Mouse (Mus musculus) adrenal gland, postnatal 25 days (tissue): ENCODE data around the gene Kiss1r. TPM values are rescaled to one million over a fixed set of nuclear protein-coding genes. Genes with fewer than 3 reads are reported as not detected.

ENCODE experiments used
- DNase-seq: peaks from one replicate; pipeline ENCODE4 v3.0.0; 2021; ENCODE audit warnings: mixed read lengths
- total RNA-seq: library from RNA; stranded (reverse); gene quantifications from 2 replicates; pipeline ENCODE4 v1.2.3, GENCODE M21; 2021

Gene Kiss1r
- total RNA-seq, 1 experiment from 2014 or later: 2.3 TPM

- no peak for DNase-seq
Observed at GRCm38 (mm10) chr10:79897316-79898245, 19.2 kb upstream of the Kiss1r start.

- DNase-seq: no peak
Observed at GRCm38 (mm10) chr10:79900951-79901410, 15.8 kb upstream of the Kiss1r start.

GRCm38 (mm10) chr10:79906712-79907111 is 10.1 kb upstream of the Kiss1r start:
- no peak for DNase-seq

GRCm38 (mm10) chr10:79907415-79907814 is 9.4 kb upstream of the Kiss1r start:
- DNase-seq: no peak

DNA sequence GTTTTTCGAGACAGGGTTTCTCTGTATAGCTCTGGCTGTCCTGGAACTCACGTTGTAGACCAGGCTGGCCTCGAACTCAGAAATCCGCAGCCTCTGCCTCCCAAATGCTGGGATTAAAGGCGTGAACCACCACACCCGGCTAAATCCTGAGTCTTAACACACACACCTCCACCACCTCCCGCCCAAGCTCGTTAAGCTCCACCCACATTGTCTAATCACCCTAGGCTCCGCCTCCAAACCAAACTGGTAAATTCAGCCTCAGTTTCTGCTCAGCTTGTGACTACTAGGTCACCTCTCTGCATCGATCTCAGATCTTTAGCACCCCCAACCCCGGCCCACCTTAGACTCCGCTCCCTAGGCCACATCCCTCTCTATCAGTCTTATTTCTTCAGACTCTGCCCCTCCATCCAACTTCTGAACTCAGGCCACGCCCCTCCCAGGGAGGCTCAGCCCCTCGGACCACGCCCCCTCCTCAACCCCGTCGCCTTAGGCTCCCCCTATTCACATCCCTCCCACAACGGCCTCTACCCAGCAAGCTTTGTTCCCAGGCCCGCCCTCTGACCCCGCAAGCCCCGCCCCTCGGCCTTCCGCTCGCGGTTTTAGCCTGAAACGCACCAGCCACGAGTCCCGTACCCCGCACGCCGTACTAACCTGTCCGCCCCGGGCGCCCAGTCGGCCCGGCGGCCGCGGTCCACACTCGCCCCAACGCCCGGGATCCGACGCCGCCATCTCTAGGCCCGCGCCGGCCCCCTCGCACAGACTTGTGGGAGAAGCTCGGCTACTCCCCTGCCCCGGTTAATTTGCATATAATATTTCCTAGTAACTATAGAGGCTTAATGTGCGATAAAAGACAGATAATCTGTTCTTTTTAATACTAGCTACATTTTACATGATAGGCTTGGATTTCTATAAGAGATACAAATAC is 8.3 kb upstream of the Kiss1r start, which contains the start of gene Med16:
TSS of gene Med16 (minus strand) at position 757 of the 925 bp plus-strand sequence.
- DNase-seq: peak; percentile 94

DNA sequence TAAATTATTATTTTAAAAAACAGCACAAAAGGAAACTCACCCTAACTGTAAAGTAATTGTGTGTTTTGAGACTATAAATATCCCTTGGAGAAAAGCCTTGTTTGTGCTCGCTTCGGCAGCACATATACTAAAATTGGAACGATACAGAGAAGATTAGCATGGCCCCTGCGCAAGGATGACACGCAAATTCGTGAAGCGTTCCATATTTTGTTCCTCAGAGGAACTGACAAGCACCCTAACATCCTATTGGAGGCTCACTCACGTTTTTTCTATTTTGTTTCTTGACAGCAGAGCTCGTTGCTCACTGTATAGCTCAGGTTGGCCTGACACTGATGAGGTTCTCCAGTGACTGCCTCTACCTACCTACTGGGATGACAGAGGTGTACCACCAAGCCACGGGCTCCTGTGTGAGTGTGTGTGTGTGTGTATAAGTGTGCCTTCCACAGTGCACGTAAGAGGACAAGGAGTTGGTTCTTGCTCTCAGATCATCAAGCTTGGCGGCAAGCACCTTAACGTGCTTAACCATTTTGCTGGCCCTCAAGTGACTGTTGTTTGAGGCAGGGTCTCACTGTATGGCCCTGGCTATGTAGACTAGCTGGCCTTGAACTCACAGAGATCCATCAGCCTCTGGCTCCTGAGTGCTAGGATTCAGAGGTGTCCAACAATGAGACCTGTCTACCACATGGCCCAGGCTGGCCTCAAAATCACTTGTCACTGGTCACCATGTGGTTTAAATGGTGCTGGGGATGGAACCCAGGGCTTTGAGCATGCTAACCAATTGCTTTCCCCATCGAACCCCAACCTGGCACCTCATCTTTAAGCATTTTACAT is 7.5 kb upstream of the Kiss1r start:
- DNase-seq: no peak

GRCm38 (mm10) chr10:79910556-79910955 is 6.2 kb upstream of the Kiss1r start, which contains the start of gene Gm26602:
Gm26602 (plus strand) TSS chr10:79910856.
- no peak for DNase-seq

DNA sequence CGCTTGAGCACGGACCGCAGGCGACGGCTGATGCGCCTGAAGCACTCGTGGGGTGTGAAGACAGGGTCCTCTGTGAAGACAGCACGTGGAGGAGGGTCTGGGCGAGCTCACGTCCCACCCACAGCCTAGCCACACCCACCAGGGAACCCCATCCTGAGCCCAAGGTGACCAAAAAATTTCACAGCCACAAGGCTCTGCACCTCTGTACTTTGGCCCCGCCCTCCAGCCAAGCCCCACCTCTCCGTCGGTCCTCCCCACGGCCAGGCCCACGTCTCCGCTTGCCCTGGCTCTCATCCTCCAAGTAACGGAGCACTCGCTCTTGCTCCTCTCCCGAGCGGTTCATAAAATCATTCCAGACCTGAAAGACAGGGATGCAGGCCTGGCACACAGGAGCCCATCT is 4.4 kb upstream of the Kiss1r start:
- no peak for DNase-seq

DNA sequence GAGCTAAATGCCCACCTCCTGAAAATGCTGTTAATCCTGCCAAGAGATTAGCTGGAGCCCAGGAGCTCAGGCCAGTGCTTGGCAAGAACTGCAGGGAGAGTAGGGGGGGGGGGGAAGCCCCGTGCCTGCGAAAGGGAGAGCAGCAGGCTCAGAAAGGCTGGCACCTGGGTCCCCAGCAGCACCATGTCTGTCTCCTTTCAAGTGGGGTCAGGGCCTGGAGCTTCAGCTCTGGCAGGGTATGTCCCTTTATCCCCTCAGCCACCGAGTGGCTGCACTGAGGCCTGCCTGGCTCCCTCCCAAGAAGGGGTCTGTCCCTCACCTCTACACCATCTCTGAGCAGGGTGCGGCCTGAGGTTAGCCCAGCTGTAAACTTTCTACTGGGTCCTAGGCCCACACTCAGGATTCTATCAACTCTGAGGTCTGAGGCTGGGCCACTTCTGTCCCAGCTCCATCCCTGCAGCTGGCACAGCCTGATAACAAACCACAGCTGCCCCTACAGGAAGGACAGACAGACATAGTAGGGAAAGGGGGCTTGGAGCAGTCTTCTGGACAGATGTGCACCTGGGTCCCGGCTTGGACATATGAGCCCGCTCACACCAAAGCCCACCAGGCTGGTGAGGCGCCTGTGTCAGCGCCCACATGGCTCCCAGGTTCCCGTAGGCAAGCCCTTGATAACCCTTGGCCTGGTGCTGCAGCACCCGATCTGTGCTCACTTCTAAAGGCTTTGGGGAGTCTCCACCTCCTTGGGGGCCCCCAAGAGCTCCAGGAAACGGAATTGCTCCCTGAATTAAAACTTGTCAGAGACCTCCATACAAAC is 2.4 kb upstream of the Kiss1r start:
- DNase-seq: no peak

GRCm38 (mm10) chr10:79914948-79915596 is 1.7 kb upstream of the Kiss1r start:
- no peak for DNase-seq

- DNase-seq: no peak
Observed at GRCm38 (mm10) chr10:79916081-79916480, 690 bp upstream of the Kiss1r start.

- DNase-seq: no peak
Observed at GRCm38 (mm10) chr10:79917532-79918100, 845 bp downstream of the Kiss1r start.

GRCm38 (mm10) chr10:79918231-79919078 is 1.7 kb downstream of the Kiss1r start:
- DNase-seq: no peak

- DNase-seq: no peak
Observed at GRCm38 (mm10) chr10:79919251-79919849, 2.6 kb downstream of the Kiss1r start.

DNA sequence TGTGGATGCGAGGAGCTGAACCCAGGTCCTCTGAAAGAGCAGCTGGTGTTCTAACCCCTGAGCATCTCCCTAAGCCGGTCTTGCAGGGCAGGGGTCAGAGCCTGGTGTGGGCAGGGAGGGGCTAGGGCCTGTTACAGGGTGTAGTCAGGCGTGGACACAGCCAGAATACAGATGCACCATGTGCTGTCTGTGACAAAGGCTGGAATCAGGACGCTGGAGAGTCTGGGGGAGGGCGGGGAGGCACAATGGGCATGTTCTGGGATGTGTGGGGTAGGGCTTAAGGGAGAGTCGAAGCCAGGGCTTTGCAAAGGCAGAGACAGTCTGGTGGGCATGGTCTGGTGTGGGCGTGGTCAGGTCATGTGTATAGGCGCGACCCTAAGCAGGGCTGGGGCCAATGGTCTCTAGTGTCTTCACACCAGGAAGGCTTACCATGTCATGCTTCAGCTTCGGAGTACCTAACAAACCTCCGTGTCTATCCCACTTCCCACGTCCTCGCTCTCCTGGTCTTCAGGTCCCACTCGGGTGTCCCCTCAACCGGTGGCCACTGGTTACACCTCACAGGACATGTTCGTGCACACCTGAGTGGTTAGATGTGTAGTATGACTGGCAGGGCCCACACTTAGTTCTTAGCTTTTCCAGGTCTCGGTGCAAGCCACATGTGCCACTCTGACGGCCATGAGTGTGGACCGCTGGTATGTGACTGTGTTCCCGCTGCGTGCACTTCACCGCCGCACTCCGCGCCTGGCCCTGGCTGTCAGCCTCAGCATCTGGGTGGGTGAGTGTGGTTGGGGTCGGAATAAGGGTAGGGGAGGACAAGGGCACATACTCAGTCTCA is 3.5 kb downstream of the Kiss1r start:
- no peak for DNase-seq

DNA sequence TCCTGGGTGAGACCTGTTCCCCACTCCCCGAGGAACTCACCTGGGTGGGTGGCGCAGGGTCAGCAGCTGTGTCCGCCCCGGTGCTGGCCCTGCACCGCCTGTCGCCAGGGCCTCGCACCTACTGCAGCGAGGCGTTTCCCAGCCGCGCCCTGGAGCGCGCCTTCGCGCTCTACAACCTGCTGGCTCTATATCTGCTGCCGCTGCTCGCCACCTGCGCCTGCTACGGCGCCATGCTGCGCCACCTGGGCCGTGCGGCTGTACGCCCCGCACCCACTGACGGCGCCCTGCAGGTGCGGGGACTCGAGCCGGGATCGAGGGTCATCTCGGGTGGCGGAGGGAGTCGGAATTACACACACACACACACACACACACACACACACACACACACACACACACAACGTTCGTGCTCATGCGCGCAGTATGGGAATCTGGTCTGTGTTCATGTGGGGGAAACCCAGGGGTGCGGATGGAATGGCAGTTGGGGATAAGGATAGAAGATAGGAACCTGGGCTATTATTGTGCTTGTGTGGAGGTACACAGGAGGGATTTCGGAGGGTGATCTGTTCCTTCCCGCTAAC is 4.3 kb downstream of the Kiss1r start, which contains the start of gene R3hdm4:
TSS of gene R3hdm4 (minus strand) at position 251 of the 578 bp plus-strand sequence.
- DNase-seq: no peak

DNA sequence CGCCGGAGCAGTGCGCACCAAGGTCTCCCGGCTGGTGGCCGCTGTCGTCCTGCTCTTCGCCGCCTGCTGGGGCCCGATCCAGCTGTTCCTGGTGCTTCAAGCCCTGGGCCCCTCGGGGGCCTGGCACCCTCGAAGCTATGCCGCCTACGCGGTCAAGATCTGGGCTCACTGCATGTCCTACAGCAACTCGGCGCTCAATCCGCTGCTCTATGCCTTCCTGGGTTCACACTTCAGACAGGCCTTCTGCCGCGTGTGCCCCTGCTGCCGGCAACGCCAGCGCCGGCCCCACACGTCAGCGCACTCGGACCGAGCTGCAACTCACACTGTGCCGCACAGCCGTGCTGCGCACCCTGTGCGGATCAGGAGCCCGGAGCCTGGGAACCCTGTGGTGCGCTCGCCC is 4.8 kb downstream of the Kiss1r start:
- DNase-seq: no peak
